Mouse (Mus musculus): ENCODE results near the gene Chd2. TPM values are rescaled to one million over a fixed set of nuclear protein-coding genes. Genes with fewer than 3 reads are reported as not detected.
A peak's percentile ranks its signal among the peaks of the same experiment; 100 is the strongest.

The Chd2 gene
- polyA plus RNA-seq, 1 experiment = 88.1 TPM

DNA sequence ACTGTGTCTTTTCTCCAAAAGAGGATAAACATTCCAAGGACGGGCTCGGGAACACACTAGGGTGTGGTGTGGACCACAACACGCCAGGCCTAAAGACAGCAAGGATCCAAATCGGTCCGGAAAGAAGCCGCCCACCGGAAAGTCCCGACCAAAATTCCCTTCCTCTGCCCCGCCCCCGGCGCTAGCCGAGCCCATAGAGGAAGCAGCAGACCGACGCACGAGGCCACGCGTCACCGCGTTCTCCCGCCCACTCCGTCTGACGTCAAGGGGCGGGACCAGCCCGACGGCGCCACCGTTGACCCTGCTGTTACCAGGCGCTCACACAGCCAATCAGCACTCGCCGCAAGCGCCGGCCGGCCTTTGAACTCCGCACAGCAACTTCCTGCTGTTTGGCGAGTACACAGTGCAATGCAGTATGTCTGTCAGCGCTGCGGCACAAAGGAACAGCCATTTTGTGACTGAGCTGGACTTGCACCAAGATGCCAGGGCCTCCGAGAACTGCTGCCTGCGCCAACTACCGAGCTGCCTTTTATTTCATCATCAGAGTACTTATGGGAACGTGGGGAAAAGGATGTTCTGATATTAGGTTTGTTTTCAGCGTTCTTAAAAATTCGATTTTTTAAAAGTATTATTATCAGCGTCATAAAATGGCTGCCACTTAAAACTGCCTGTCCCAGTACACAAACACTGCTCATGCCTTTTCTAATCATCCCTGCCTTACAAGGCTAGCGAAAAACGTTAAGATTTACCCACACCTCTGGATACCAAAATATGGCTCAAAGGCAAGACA is 3.8 kb downstream of the Chd2 start:
- peak overlapping the region; percentile 83 for H3K27ac ChIP-seq (ENCODE audit: control insufficient read depth, insufficient read depth, low read length)
- peak; percentile 100 for DNase-seq
- H3K36me3 ChIP-seq (ENCODE audit: control insufficient read depth, insufficient read depth, low read length) = peaks cover 17% of the 10 kb centered on the region
- peak; percentile 71 for TF ChIP-seq CTCF (IDR thresholded peaks at IDR 0.05; ENCODE audit: borderline replicate concordance, control insufficient read depth, extremely low read depth, insufficient read depth, low read length, poor library complexity)
- peak; percentile 86 for TF ChIP-seq POLR2A (IDR thresholded peaks at IDR 0.05; ENCODE audit: control insufficient read depth, extremely low read depth, insufficient read depth, low read length, poor library complexity)
- H3K27me3 ChIP-seq (ENCODE audit: control insufficient read depth, insufficient read depth, low read length) = no peaks in the 10 kb centered on the region
- peaks cover 5% of the 10 kb centered on the region for H3K4me1 ChIP-seq (replicated peaks; ENCODE audit: control insufficient read depth, insufficient read depth, low read length)
- under 1% methylated on average over 46 of the region's 46 CpGs for WGBS
- H3K4me3 ChIP-seq (ENCODE audit: control insufficient read depth, insufficient read depth, low read length) = peak overlapping the region; percentile 45

DNA sequence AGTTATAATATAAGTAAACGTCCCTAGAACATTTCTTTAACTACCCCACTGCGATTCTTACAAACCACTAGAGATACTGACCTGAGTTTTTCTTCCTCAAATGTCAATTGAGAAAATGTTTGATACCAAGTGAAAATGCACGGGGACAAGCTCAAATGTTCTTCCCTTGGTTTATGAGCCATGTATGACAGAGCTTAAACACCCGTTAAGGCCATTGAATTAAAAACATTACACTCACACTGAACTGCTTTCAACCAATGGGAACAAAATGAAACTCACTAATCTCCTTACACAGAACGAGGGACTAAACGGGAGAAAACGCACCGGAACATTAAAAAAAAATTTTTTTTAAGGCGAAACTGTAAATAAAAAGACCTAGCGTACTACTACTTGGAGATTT is 4.4 kb downstream of the Chd2 start:
- peaks cover 11% of the 10 kb centered on the region for H3K36me3 ChIP-seq (ENCODE audit: control insufficient read depth, insufficient read depth, low read length)
- TF ChIP-seq CTCF (IDR thresholded peaks at IDR 0.05; ENCODE audit: borderline replicate concordance, control insufficient read depth, extremely low read depth, insufficient read depth, low read length, poor library complexity) (no peak), POLR2A (IDR thresholded peaks at IDR 0.05; ENCODE audit: control insufficient read depth, extremely low read depth, insufficient read depth, low read length, poor library complexity) (no peak)
- H3K4me3 ChIP-seq (ENCODE audit: control insufficient read depth, insufficient read depth, low read length) = peak overlapping the region; percentile 45
- 3% methylated on average over 10 of the region's 10 CpGs for WGBS
- H3K4me1 ChIP-seq (replicated peaks; ENCODE audit: control insufficient read depth, insufficient read depth, low read length) = peaks cover 9% of the 10 kb centered on the region
- no peaks in the 10 kb centered on the region for H3K27me3 ChIP-seq (ENCODE audit: control insufficient read depth, insufficient read depth, low read length)
- peak overlapping the region; percentile 71 for H3K27ac ChIP-seq (ENCODE audit: control insufficient read depth, insufficient read depth, low read length)
- DNase-seq = no peak

GRCm38 (mm10) chr7:73536579-73536978 is 5.1 kb downstream of the Chd2 start:
- H3K4me3 ChIP-seq (ENCODE audit: control insufficient read depth, insufficient read depth, low read length) = no peak overlapping the region
- H3K4me1 ChIP-seq (replicated peaks; ENCODE audit: control insufficient read depth, insufficient read depth, low read length) = peaks cover 11% of the 10 kb centered on the region
- no peaks in the 10 kb centered on the region for H3K27me3 ChIP-seq (ENCODE audit: control insufficient read depth, insufficient read depth, low read length)
- H3K27ac ChIP-seq (ENCODE audit: control insufficient read depth, insufficient read depth, low read length) = peak overlapping the region; percentile 47; the same call in 1 of the 2 replicates
- TF ChIP-seq POLR2A (IDR thresholded peaks at IDR 0.05; ENCODE audit: control insufficient read depth, extremely low read depth, insufficient read depth, low read length, poor library complexity) (no peak), CTCF (IDR thresholded peaks at IDR 0.05; ENCODE audit: borderline replicate concordance, control insufficient read depth, extremely low read depth, insufficient read depth, low read length, poor library complexity) (no peak)
- H3K36me3 ChIP-seq (ENCODE audit: control insufficient read depth, insufficient read depth, low read length) = peaks cover 11% of the 10 kb centered on the region
- no peak for DNase-seq
- WGBS = 50% methylated on average over 2 of the region's 2 CpGs

DNA sequence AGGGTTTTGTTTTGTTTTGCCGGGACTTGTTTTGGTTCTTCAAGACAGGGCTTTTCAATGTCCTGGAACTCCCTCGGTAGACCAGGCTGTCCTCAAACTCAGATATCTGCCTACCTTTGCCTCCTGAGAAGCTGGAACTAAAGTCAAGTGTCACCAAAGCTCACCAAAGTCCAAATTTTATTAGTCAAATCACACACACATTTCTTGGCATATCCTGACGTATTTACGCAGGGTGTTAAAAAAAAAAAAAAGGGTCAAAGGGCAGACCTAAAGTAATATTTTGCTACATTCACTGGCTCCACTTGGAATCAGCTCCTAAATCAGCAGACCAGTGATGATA is 5.8 kb downstream of the Chd2 start:
- TF ChIP-seq CTCF (IDR thresholded peaks at IDR 0.05; ENCODE audit: borderline replicate concordance, control insufficient read depth, extremely low read depth, insufficient read depth, low read length, poor library complexity) (no peak), POLR2A (IDR thresholded peaks at IDR 0.05; ENCODE audit: control insufficient read depth, extremely low read depth, insufficient read depth, low read length, poor library complexity) (no peak)
- Histone ChIP-seq H3K27ac (ENCODE audit: control insufficient read depth, insufficient read depth, low read length) (no peak overlapping the region), H3K4me3 (ENCODE audit: control insufficient read depth, insufficient read depth, low read length) (no peak overlapping the region), H3K4me1 (replicated peaks; ENCODE audit: control insufficient read depth, insufficient read depth, low read length) (peaks cover 16% of the 10 kb centered on the region), H3K36me3 (ENCODE audit: control insufficient read depth, insufficient read depth, low read length) (peaks cover 11% of the 10 kb centered on the region), H3K27me3 (ENCODE audit: control insufficient read depth, insufficient read depth, low read length) (no peaks in the 10 kb centered on the region)
- WGBS = 91% methylated on average over 4 of the region's 4 CpGs
- DNase-seq = no peak

- peaks cover 17% of the 10 kb centered on the region for H3K4me1 ChIP-seq (replicated peaks; ENCODE audit: control insufficient read depth, insufficient read depth, low read length)
- H3K27me3 ChIP-seq (ENCODE audit: control insufficient read depth, insufficient read depth, low read length) = no peaks in the 10 kb centered on the region
- H3K27ac ChIP-seq (ENCODE audit: control insufficient read depth, insufficient read depth, low read length) = no peak overlapping the region
- WGBS = 89% methylated on average over 2 of the region's 2 CpGs
- H3K4me3 ChIP-seq (ENCODE audit: control insufficient read depth, insufficient read depth, low read length) = no peak overlapping the region
- TF ChIP-seq POLR2A (IDR thresholded peaks at IDR 0.05; ENCODE audit: control insufficient read depth, extremely low read depth, insufficient read depth, low read length, poor library complexity) (no peak), CTCF (IDR thresholded peaks at IDR 0.05; ENCODE audit: borderline replicate concordance, control insufficient read depth, extremely low read depth, insufficient read depth, low read length, poor library complexity) (no peak)
- no peak for DNase-seq
- peaks cover 5% of the 10 kb centered on the region for H3K36me3 ChIP-seq (ENCODE audit: control insufficient read depth, insufficient read depth, low read length)
Measured at GRCm38 (mm10) chr7:73534937-73535860, 6.4 kb downstream of the Chd2 start.

DNA sequence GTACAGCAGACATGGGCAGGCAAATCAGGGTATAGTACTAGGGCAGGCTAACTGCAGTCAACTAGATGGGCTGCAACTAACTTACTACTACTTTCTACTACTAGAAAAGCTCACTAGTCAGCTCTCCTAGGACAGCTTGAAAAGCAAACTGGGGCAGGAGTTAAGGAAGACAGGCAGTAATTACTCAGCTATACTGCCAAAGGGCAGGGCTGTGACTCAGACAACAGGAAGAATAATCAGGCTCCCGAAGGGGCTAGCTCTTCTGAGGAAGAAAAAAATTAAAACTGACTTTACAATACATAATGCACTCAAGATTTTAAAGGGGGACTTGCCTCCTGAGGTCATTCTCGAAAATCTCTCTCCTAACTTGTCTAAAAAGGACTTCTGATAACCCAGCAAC is 8.2 kb downstream of the Chd2 start:
- H3K36me3 ChIP-seq (ENCODE audit: control insufficient read depth, insufficient read depth, low read length) = peaks cover 4% of the 10 kb centered on the region; the same call in 1 of the 2 replicates
- WGBS = 44% methylated on average over 2 of the region's 2 CpGs
- H3K4me1 ChIP-seq (replicated peaks; ENCODE audit: control insufficient read depth, insufficient read depth, low read length) = peaks cover 17% of the 10 kb centered on the region

More for the DNA sequence above, 8.2 kb downstream of the Chd2 start:
- no peak overlapping the region for H3K27ac ChIP-seq (ENCODE audit: control insufficient read depth, insufficient read depth, low read length)
- H3K27me3 ChIP-seq (ENCODE audit: control insufficient read depth, insufficient read depth, low read length) = no peaks in the 10 kb centered on the region
- H3K4me3 ChIP-seq (ENCODE audit: control insufficient read depth, insufficient read depth, low read length) = no peak overlapping the region
- DNase-seq = no peak
- no peak for TF ChIP-seq POLR2A (IDR thresholded peaks at IDR 0.05; ENCODE audit: control insufficient read depth, extremely low read depth, insufficient read depth, low read length, poor library complexity)
- TF ChIP-seq CTCF (IDR thresholded peaks at IDR 0.05; ENCODE audit: borderline replicate concordance, control insufficient read depth, extremely low read depth, insufficient read depth, low read length, poor library complexity) = no peak
